ENCODE assay signal across 35 mouse cellular contexts in the genomic region with DNA sequence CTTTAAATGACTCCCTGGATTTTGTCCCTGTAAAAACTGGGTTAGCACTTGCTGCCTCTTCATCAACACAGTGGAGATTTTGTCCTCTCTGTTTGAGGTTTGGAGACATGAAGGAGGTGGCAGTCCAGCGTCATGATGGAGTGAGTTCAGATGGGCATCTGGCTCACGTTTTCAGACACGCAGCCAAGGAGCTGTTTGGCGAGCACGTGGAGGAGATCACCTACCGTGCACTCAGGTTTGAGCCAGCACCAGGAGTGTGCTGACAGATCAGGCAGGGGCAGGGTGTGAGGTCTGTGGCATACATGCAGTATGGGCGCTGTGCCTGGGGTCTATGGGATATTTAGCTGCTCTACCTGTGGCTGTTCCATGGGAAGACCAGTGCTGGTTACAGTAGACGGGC.
"Had no signal": no experiment of that assay in that cellular context is flagged by ENCODE, and none has a peak within 500 bp of the region (broad histone marks: within the 10 kb centered on the region; RNA-seq: fewer than 3 reads in every experiment).

No protein-coding gene starts in this region.

- H3K4me3 ChIP-seq: heart, embryonic 10.5 days; heart, embryonic 12.5 days; heart, embryonic 13.5 days; heart, embryonic 15.5 days; hindbrain, embryonic 10.5 days; hindbrain, embryonic 12.5 days; hindbrain, embryonic 13.5 days; hindbrain, embryonic 15.5 days; intestine, embryonic 15.5 days; kidney, embryonic 15.5 days; layer of hippocampus, adult 2 months had no signal

- H3K4me2 ChIP-seq: heart, embryonic 11.5 days; heart, embryonic 12.5 days; heart, embryonic 13.5 days; heart, embryonic 15.5 days; hindbrain, embryonic 12.5 days; hindbrain, embryonic 13.5 days; hindbrain, embryonic 14.5 days; hindbrain, embryonic 15.5 days; intestine, embryonic 15.5 days; kidney, embryonic 15.5 days had no signal

- H3K9ac ChIP-seq: heart, embryonic 12.5 days; heart, embryonic 13.5 days; heart, embryonic 15.5 days; hindbrain, embryonic 12.5 days; hindbrain, embryonic 13.5 days; hindbrain, embryonic 14.5 days; hindbrain, embryonic 15.5 days; intestine, embryonic 15.5 days; kidney, embryonic 15.5 days had no signal

- DNase-seq: heart, postnatal 10 days; heart, postnatal 14 days; heart, postnatal 36 days; heart, postnatal 4 days; kidney, adult 11 months; kidney, adult 18-20 months; kidney, adult 2 months; kidney, adult 8-10 months; kidney, adult 9 months; kidney, postnatal 10 days; kidney, postnatal 14 days; kidney, postnatal 25 days; kidney, postnatal 36 days; kidney, postnatal 4 days; layer of hippocampus, adult 9-11 months; layer of hippocampus, postnatal 36 days had no signal

- H3K4me1 ChIP-seq: heart, embryonic 10.5 days; heart, embryonic 12.5 days; heart, embryonic 13.5 days; heart, embryonic 15.5 days; hindbrain, embryonic 10.5 days; hindbrain, embryonic 12.5 days; hindbrain, embryonic 13.5 days; hindbrain, embryonic 15.5 days; intestine, embryonic 15.5 days; kidney, embryonic 15.5 days had no signal

- H3K27me3 ChIP-seq: heart, embryonic 12.5 days; heart, embryonic 13.5 days; heart, embryonic 15.5 days; hindbrain, embryonic 12.5 days; hindbrain, embryonic 13.5 days; hindbrain, embryonic 15.5 days; intestine, embryonic 15.5 days; kidney, embryonic 15.5 days had no signal

- H3K9me3 ChIP-seq: heart, embryonic 10.5 days; heart, embryonic 12.5 days; heart, embryonic 13.5 days; heart, embryonic 15.5 days; hindbrain, embryonic 10.5 days; hindbrain, embryonic 12.5 days; hindbrain, embryonic 13.5 days; hindbrain, embryonic 15.5 days; intestine, embryonic 15.5 days; kidney, embryonic 15.5 days had no signal

- ATAC-seq: hindbrain, embryonic 16.5 days; hindbrain, postnatal 0 days; inflammation-experienced regulatory T-cells, adult 6 months; intestine, embryonic 15.5 days; intestine, embryonic 16.5 days; intestine, postnatal 0 days had no signal

- H3K27ac ChIP-seq: heart, embryonic 10.5 days; heart, embryonic 13.5 days; heart, embryonic 15.5 days; hindbrain, embryonic 10.5 days; hindbrain, embryonic 12.5 days; hindbrain, embryonic 13.5 days; hindbrain, embryonic 14.5 days; hindbrain, embryonic 15.5 days; hindbrain, postnatal 0 days; kidney, embryonic 15.5 days; kidney, postnatal 0 days; layer of hippocampus, adult 2 months had no signal
